Mouse (Mus musculus) adrenal gland, adult 8-10 months (tissue): ENCODE data around the gene Ttc23. TPM values are rescaled to one million over a fixed set of nuclear protein-coding genes. Genes with fewer than 3 reads are reported as not detected.

Source experiments
- DNase-seq: peaks from one replicate; pipeline ENCODE4 v3.0.0; 2022
- total RNA-seq, 4 experiments: library from RNA; stranded (reverse); gene quantifications; 2 replicates each; pipeline ENCODE4 v1.2.4; 2022

Ttc23 gene
- total RNA-seq, 4 experiments from 2014 or later: 41.4 to 55.0 (median 44.1) TPM

DNA sequence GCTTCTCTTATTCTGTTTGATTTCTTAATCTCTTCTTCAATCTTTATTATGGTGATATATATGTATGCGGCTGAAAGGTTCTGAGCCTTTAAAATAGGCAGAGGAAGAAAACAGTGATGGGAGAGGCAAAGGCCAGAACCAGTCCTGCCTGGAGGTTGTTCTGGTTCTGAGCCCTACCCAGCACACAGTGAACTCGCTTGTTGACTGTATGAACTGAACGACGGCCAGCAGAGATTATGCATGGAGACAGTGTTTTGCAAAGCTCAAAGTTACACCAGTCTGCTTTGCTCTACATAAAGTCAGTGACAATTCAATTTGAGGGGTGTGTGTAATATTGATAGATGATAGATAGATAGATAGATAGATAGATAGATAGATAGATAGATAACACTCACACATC, 52.1 kb downstream of the Ttc23 start:
- DNase-seq: no peak

DNA sequence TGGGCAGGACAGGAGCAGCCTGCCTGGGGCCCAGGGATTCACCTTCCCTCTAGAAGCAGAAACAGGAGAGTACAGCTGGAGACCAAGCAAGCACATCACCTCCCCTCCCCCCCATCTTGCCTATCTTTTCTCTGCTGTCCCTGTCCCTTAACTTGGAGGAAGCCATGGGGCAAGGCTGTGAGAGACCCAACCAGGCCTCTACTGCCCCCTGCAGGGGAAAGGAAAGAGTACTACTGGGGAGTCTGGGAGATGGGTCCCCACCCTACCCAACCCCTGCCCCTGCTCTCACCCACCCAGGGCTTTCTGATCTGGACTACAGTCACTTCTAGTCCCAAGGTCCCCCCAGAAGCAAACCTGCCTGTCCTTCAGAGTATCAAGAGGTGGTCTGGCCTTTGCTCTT, 53.6 kb downstream of the Ttc23 start:
- DNase-seq: no peak

DNA sequence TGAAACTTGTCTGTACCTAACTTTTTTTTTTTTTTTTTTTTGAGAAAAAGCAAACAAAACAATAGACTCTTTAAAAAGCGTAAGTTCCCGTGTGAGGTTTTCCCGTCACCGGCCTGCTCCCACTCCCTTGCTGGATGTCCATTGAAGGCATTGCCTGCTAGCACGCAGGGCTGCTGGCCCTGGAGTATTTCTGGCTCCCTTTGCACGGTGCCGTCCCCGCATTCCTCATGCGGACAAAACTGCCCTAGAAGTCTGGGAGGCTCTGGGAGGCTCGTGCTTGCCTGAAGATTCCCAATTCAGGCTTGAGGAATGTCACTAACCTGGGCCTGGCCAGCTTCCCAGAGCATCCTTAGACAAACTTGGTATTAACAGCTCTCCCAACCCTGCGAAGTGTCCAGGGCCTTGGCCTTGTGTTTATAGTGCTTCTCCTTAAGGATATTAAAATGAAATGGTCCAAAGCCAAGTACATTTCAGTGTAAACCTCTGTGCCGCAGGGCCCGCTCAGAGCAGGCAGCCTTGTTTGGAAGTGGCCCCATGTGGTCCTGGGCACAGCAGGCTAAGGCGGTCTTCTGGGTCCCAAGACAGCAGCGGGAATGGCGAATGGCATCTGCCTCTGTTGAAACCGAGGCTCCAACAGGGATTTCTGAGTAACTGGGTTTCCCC, 54.2 kb downstream of the Ttc23 start:
- no peak for DNase-seq

DNA sequence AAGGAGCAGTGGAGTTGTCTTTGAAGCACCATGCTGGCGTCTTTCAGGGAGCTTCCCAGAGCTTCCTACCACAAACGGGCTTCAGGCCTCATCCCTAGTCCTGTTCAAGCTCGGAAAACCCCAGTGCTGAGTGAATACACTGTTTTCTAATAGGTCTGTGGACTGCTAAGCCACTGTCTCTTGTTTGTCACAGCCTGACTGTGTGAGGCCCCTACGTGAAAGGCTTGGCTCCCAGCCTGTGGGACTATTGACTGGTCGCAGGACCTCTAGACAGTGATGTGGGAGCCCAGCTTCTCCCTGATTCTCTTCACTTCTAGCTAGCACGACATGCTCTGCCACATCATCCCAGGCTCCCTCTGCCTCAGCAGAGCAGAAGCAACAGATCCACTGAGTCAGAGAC, 61.0 kb downstream of the Ttc23 start:
- DNase-seq: no peak

DNA sequence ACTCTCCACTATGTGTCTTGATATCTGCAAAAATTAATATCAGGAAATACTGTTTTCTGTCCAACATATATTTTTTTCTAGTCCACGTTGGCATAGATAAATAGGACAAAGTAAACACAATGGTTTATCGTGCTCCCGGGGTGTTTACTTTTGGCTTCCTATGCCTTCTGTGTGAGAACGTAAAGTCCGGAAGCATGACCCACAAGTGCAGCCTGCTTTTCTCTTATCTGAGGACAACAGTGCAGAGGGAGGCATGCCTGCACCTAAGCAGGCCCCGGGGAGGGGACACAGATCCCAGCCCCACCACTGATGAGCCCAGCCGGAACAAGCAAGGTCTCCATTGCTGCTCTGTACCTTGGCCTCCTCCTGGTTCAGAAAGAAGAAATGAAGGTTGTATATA, 63.0 kb downstream of the Ttc23 start:
- DNase-seq: no peak

DNA sequence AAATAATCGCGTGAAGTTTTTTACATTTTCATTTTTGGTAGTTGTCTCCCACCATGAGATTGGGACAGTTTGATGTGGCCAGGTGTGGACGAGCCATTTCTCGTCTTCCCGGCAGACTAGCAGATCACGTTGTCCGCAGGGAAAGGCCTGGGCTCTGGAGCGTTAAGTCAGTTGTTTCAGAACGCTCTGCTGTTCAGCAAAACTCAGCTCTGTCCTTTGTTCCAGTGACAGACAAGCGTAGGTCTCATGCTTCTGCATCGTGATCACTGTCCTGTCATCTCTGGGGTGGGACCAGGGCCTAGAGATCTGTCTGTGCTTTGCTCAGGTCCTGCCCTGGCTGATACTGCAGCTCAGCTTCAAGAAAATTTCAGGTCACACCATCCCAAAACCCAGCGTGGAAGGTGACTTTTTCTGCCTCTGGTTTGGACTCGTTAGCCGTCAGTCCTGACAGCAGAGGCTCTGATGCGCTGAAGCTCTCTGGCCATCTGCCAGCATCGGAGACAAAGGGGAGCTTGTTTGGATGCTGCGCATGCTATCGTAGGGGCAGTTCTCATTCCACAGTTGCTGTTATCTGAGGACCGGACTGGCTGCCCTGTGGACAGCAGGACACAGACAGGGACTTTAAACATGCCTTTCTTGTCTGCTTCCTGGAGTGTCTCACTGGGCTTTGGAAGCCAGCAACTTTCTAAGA, 66.8 kb downstream of the Ttc23 start:
- no peak for DNase-seq

DNA sequence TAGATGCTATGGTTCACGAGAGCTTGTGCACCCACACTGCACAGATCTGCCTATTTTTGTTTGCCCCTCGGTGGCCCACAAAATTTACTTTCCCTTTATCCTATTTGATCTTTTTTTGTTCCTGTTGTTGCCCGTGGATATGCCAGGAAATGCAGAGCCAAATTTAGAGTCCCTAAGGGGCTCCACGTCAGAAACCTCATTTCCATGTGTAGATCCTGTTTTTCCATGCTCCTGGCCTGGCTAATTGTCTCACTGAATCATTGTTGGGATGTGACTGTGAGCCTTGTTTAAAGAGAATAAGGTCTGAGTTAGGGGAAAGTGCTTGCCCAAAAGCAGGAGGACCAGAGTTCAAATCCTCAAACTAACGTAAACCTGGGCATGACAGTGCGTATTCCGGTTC, 68.0 kb downstream of the Ttc23 start:
- no peak for DNase-seq

DNA sequence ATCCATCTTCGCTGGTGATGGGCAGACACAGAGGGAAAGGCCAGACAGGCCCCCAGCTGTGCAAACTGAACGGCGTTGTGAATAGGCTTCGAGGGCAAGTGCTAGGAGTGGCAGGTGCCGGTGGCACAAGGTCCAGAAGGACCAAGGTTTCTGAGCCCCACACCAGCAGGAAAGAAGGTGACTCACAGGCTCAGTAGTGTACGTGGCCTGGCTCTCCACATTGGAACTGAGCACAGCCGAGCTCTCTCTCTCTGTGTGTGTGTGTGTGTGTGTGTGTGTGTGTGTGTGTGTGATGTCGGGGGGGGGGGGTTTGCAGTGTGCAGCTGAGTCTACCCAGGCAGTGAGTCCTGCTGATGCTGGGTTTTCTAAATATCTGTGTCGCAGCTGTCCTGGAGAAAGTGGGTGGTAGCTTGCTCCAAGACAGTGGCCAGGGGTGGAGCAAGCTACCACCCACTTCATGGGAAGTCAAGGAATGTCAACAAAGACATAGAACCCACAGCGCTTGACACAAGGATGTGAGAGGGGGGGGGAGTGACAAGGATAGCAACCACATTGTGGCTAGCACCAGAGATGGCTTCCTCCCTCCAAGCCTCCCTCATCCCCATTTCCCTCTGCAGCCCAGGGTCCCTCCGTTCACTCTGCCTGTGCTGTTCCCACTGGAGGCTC, 69.1 kb downstream of the Ttc23 start:
- DNase-seq: no peak

DNA sequence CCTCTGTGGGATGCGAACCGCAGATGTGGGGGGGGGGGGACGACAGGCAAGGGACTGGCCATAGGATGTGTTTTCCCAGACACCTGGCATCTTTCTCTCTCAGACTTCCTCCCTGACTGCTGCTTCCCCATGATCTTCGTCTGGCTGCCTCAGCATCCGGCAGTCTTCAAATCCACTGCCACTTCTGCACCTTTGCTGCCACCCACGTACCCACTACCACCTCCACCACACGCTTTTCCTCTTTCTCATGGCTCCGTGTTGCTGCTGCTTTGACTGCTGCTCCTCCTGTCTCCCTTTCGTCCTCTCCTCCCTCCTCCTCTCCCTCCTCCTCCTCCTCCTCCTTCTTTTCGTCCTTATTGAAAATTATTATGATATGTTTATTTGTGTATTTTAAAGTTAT, 69.7 kb downstream of the Ttc23 start:
- DNase-seq: no peak

DNA sequence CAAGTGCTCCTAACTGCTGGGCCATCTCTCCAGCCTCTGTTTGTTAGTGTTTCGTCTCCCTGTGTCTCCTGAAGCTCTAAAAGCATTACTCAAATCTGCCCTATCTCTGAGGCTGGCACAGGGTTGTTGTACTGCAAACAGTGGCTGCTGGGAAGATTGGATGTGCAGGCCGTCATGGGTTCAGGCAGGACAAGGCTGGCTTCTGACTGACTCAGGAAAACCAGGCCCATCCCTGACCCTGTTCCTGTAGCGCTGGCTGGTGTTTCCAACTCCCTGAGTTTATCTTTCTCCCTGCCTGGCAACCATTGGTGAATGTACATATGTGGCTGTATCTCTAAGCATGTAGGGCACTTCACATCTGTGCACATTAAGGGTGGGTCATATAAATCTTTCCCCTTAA, 70.3 kb downstream of the Ttc23 start:
- DNase-seq: peak; percentile 56

DNA sequence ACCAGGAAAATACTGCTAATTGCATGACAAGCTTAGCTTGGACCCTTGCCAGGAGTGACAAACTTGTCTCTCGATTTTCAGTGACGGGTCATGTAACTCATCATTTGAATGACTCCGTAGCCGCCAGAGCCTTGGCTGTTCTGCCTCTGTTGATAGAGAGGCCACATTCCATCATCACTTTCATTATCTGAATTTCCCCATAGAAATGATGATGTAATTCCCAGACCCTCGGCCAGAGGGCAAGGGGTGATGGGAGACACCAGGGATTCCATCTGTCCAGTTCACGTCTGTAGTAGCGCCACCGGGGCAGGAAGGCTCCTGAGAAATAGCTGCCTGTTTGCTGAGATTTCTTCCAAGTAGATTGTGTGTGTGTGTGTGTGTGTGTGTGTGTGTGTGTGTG, 71.6 kb downstream of the Ttc23 start:
- DNase-seq: no peak

DNA sequence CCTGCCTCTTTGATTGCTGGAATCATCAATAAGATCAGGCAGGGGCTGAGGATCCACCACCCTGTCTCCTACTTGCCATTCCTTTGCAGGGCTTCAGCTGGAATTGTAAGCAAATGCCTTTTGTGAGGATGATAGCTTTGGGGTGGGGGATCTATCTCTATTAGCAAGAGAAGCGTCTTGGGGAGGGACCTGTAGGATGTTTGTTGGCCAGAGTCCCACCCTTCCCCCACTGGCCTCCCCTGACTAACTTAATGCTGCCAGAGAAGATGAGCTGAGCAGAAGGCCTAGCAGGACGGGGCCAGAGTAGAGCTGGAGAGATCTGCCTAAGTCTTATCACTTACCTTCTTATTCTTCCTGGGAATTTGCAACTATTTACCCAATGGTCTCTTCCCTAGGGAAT, 75.0 kb downstream of the Ttc23 start:
- no peak for DNase-seq

DNA sequence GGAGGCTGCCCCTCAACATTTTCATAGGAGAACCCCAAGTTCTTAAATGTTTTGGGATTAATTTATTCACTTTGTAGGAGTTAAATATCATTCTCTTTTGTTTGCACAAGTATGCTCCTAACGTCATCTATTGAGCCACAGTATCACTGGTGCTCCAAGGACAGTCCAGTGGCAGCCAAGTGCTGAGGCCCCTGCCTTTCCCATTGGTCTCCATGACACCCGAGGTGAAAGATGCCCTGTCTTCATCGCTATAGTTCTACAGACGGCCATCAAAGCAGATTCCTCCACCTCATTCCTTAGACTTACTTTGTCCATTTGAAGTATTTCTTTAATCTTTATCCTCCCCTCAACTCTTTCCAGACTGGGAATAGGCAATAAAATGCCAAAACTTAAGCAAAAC, 77.3 kb downstream of the Ttc23 start:
- DNase-seq: no peak

DNA sequence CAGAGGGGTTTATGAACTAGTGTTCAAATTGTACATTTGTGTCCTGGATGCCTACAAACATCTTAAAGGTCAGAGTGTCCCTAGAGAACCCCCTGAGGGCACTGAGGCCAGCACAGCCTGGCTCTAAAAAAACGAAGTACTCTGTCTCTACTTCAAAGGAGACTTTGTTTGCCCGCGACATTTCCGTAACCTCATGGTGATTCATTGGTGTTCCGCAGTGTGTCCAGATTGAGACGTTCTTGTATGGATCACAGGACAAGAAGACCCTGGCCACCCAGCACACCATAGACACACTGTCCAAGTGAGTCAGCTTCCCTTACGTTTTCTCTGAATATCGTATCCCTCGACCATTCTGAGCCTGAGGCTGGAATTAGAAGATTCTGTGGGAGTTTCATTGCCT, 77.8 kb downstream of the Ttc23 start:
- DNase-seq: no peak

DNA sequence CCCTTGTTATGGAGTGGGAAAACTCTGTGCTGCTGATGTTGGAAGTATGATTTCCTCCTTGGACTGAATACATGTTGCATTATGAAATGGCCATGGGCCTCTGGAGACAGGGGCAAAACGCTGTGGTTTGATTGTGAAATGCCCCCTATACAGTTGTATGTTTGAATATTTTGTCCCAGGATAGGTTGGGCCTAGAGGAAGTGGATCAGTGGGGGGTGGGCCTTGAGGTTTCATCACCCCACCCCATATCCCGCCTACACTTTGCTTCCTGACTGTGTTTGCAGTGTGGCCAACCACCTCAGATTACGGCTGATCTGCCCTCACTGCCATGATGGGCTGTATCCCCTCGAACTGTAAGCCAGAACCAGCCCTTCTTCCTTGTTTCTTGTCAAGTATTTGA, 81.0 kb downstream of the Ttc23 start:
- no peak for DNase-seq

DNA sequence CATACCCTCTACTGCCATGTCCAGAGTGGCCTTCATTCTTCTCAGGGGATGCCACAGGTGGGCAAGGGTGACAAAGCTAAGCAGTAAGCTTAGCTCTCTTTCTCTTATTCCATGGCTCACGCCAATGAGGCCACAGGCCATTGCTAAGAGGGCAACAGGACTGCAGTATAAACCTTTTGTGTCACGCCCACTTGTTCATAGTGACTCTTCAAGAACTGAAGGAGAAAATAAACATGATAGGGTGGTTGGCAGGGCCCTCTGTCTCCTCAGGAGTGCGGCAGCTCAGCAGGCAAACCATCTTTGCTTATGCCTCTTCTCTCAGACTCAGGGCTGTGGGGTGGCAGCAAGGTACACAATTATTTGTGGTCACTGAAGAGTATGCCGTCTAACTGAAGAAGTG, 81.6 kb downstream of the Ttc23 start:
- no peak for DNase-seq

DNA sequence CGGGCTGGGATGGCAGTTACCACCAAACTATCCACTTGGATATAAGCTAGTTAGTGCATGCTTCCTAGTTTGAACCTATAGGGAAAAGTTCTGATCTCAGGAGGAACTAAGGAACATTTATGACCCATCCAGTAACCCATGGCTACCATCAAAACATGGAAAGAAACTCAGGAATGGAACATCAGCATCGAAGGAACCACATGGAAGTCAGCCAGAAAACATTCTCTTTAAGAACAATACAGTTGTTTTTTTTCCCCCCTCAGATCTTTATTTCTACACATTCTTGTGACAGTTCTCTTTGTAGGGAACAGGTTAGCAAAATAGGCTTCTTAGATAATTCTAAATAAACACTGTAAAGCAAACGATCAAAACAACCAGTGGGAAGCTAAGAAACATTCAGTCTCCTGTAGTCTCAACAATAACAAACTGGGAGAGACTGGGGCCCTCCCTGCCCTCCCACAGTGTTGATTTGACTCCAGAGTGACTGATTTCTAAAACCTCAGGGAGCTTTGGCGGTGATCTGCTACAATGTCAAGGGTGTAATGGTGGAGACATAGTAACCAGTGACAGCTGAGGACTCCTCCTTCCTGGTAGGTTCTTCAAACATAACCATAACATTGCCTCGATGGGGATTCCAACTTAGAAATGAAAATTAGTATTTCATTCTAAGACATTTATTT, 83.4 kb downstream of the Ttc23 start:
- no peak for DNase-seq

DNA sequence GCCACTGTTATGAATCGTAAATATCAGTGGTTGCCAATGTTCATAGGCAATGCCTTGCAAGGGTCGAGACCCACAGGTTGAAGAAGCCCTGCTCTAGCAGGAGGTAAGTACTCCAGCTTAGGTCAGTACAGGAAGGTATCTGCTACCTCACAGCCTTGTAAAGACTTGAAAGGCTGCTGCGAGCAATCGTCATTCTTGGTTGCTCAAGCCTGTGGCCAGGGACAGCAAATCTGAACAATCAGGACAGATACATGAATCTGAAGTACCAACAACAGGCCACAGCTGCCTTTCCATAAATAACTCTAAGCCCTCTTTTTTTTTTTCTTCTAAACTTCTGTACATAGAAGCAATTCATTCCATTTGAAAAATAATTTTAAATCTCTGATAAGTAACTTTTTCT, 85.1 kb downstream of the Ttc23 start:
- DNase-seq: no peak

DNA sequence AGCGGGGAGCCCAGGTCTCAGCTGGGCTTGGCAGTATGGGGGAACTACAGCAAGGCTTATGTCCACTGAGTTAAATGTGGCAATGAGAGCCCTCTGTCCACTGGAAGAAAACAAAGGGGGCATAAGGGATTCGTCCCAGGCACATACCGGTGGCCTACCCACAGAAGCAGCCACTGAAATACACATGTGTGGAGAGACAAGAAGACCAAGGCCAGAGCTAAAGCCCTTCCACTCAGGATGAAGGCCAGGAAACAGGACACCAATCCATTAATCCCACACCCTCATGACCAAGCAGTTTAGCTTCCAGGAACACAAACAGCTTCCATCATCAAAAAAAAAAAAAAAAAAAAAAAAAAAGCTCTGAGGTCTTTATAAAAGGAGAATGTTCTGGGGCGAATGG, 93.2 kb downstream of the Ttc23 start:
- DNase-seq: no peak

DNA sequence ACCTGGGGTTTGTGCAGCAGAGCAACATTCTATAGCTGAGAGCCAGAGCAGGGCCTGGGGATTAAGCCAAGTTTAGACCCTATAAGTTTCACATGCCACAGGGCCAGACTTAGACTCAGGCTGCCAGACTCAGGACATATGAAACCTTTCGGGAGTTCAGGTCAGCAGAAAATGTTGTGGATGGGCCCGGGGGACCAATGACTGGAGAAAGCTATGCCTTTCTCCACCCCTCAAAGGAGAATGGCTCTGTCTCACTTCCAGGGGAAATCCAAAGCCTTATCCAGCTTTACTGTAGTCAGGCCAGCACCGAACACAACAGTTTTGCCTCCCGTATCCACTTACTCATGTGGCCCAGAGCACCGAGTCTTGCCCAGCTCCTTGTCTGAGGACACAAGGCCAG, 93.6 kb downstream of the Ttc23 start:
- no peak for DNase-seq

DNA sequence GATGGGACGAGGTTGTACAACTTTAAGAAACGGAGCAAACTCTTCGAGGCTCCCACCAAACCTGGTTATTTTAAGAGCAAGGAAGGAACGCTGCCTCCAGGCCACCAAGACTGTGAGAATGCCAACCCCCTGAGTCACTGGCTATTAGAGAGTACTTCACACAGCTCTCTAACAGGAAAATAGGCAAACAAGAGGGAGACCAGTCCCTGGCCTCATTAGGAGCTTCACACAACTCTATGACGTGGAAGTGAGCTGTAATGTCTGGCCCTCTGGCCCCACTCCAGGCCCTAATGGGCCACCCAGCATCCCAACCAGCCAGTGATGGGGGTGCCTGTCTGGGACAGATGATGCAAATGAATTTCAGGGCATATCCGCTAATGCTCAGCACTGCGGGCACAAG, 94.5 kb downstream of the Ttc23 start:
- no peak for DNase-seq

DNA sequence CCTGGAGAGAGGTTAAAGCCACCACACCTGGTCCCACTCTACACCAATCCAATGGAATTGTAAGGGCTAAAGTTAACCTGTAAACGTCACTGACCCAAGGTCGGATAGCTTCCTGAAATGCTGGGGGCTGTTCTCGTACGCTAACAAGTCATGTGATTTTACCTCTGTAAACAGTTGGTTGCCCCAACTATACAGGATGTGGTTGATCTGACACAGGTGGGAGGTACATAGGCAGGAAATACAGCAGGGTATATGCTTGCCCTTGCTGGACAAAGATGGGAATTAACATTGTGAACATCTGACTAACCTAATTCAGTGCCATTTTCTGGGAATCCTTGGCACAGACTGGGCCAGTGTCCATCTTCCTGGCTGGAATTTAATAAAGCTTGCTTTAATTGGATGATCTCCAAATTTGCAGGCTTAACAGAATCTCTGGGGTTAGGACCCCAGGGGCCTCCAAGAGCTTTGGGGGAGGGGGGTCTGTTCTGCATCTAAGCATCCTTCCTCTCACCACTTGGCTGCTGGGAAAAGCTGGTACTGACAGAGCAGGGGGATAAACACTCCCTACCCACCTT, 100.6 kb downstream of the Ttc23 start:
- DNase-seq: no peak
